Mouse (Mus musculus): ENCODE measurements around the gene Svs4.

DNA sequence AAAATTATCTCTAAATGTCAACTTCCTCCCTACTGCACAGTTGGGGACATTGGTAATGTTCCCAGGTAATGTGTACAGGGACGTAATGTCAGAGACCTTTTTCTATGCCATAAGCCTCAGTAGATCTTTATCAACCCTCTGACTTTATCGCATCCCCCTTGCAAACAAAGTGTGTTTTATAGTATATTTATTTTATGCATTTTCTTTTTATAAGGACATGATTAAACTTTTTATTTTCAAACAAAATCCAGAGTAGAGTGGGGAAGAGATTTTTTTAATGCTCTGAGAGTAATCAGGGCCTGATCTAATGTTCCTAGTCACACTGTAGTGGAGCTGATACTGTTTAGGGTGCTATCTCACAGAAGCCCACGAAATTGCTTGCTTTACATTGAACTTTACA, 39.9 kb downstream of the Svs4 start, which contains the start of gene Svs2:
- TF ChIP-seq ZNF384 (IDR thresholded peaks at IDR 0.05; ENCODE audit: low read depth, low read length) (no peak), CHD2 (IDR thresholded peaks at IDR 0.05; ENCODE audit: low read depth, low read length) (no peak), HCFC1 (IDR thresholded peaks at IDR 0.05; ENCODE audit: borderline replicate concordance, insufficient read depth, low read length) (no peak)
